Mouse (Mus musculus) liver, adult 2 months (tissue): Measurements from ENCODE around the gene Osbp.

Experiments used
- CTCF ChIP-seq: fragments of 200-500 bp; IDR thresholded peaks from 2 replicates; pipeline ENCODE4 v1.5.1; 2011; ENCODE audit warnings: low read depth, low read length, control low read depth
- POLR2A ChIP-seq: fragments of 200-500 bp; IDR thresholded peaks from 2 replicates; pipeline ENCODE4 v1.6.1; 2011; ENCODE audit warnings: low read length, control low read depth; ENCODE audit not compliant: insufficient read depth; ENCODE audit errors: extremely low read depth

DNA sequence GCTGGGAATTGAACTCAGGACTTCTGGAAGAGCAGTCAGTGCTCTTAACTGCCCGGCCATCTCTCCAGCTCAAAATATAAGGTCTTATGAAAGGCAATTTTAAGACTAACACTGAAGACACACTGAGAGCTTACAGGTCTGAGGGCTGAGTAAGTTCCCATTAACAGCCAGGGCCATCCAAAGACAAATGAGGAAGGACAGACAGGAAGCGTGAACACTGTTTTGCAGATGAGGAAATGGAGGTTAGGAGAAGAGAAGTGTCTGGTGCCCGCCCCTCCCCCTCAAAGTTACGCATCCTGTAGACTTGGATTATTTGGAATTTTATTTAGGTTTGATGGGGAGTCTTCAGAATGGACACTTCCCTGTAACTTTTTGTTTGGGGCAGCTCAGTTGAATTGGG is 58.4 kb downstream of the Osbp start:
- TF ChIP-seq CTCF (no peak), POLR2A (no peak)
